Mouse (Mus musculus) hindbrain, postnatal 0 days (tissue): ENCODE measurements at regions not wholly inside any gene's neighbourhood (a gene's known extent, or its start where the extent isn't known, plus 50 kb on each side); places are given as distances from the start of the nearest gene placed in this dataset.

Source experiments
- ATAC-seq: fragments of 200-750 bp; cut with Nextera tagmentation; 2 replicates; pipeline ENCODE4 v1.8.0; 2017; ENCODE audit warnings: mild to moderate bottlenecking, moderate TSS enrichment, moderate library complexity
- DNase-seq: peaks from one replicate; pipeline ENCODE4 v3.0.0-alpha.2; 2015; ENCODE audit warnings: low spot score
- H3K27ac ChIP-seq: fragments of 300-500 bp; sonication (generic); 2 replicates; pipeline ENCODE4 v1.5.1; 2014; ENCODE audit warnings: mild to moderate bottlenecking
- H3K27me3 ChIP-seq: fragments of 300-500 bp; sonication (generic); 2 replicates; pipeline ENCODE4 v1.6.1; 2014; ENCODE audit warnings: low read length, mixed read lengths; ENCODE audit not compliant: insufficient read depth
- H3K36me3 ChIP-seq: fragments of 300-500 bp; sonication (generic); 2 replicates; pipeline ENCODE4 v1.6.1; 2014; ENCODE audit warnings: low read length, mixed read lengths; ENCODE audit not compliant: insufficient read depth
- H3K4me1 ChIP-seq: fragments of 300-500 bp; sonication (generic); 2 replicates; pipeline ENCODE4 v1.6.1; 2014; ENCODE audit warnings: antibody characterized with exemption, low read length, mixed read lengths; ENCODE audit not compliant: insufficient read depth
- H3K4me2 ChIP-seq: fragments of 300-500 bp; sonication (generic); 2 replicates; pipeline ENCODE4 v1.6.1; 2014; ENCODE audit warnings: low read depth, mild to moderate bottlenecking, low read length, moderate library complexity, mixed read lengths
- H3K4me3 ChIP-seq: fragments of 300-500 bp; sonication (generic); 2 replicates; pipeline ENCODE4 v1.5.1; 2014; ENCODE audit warnings: low read length
- H3K9ac ChIP-seq: fragments of 300-500 bp; sonication (generic); replicated peaks from 2 replicates; pipeline ENCODE4 v1.6.1; 2014; ENCODE audit warnings: mild to moderate bottlenecking, low read length, moderate library complexity, mixed read lengths
- H3K9me3 ChIP-seq: fragments of 300-500 bp; sonication (generic); 2 replicates; pipeline ENCODE4 v1.6.1; 2016; ENCODE audit warnings: low read length, mixed read lengths
- CTCF ChIP-seq: IDR thresholded peaks from 2 replicates; pipeline ENCODE4 v1.5.1; 2016; ENCODE audit warnings: antibody characterized with exemption, control low read depth, low read depth
- WGBS: fragments of 180-500 bp; shearing (Covaris S2); extraction: QIAGEN DNeasy Blood & Tissue Kit; methylation state at CpG from one replicate; pipeline ENCODE4 v1.1.7; 2014; 5-methylcytosine and 5-hydroxymethylcytosine counted together

- Histone ChIP-seq H3K27me3 (no peaks in the 10 kb centered on the region), H3K4me2 (no peak overlapping the region), H3K27ac (no peak overlapping the region), H3K4me1 (no peaks in the 10 kb centered on the region), H3K9me3 (no peaks in the 10 kb centered on the region), H3K9ac (no peak overlapping the region), H3K36me3 (no peaks in the 10 kb centered on the region), H3K4me3 (no peak overlapping the region)
- peak; percentile 71 for TF ChIP-seq CTCF
- WGBS, result 17% methylated on average over 6 of the region's 6 CpGs
- DNase-seq, result peak; percentile 60
- ATAC-seq, result no peak
Measured at GRCm38 (mm10) chrX:61046700-61047099, 138.7 kb downstream of the Cdr1 start.

- no peaks in the 10 kb centered on the region for H3K27me3 ChIP-seq
- ATAC-seq (no peak), DNase-seq (peak; percentile 51)
- no peak overlapping the region for H3K4me2 ChIP-seq
- WGBS, result 53% methylated on average over 8 of the region's 8 CpGs
- H3K9me3 ChIP-seq, result no peaks in the 10 kb centered on the region
- H3K27ac ChIP-seq, result no peak overlapping the region
- no peak overlapping the region for H3K9ac ChIP-seq
- H3K36me3 ChIP-seq, result no peaks in the 10 kb centered on the region
- TF ChIP-seq CTCF, result peak; percentile 48
- no peaks in the 10 kb centered on the region for H3K4me1 ChIP-seq
- no peak overlapping the region for H3K4me3 ChIP-seq
Measured at GRCm38 (mm10) chrX:61043147-61043546, 142.2 kb downstream of the Cdr1 start.
